Mouse (Mus musculus) layer of hippocampus, adult 6 months (tissue): ENCODE data around the gene Cpn2. TPM values are rescaled to one million over a fixed set of nuclear protein-coding genes. Genes with fewer than 3 reads are reported as not detected.

Experiments used
- long read RNA-seq, 2 experiments: library from polyadenylated mRNA; unstranded; transcript quantifications; one replicate each; pipeline ENCODE4 v2.0.0; 2019 to 2020
- polyA plus RNA-seq: library from polyadenylated mRNA; unstranded; fragments of <200 nt; fragmentation: Nextera tagmentation; gene quantifications from 2 replicates; pipeline ENCODE4 v1.2.3, GENCODE M21; 2021

The Cpn2 gene
- polyA plus RNA-seq = not detected in 2 replicates
- long read RNA-seq, experiment 1 = 0 reads
- long read RNA-seq, experiment 2 = 0 reads

DNA sequence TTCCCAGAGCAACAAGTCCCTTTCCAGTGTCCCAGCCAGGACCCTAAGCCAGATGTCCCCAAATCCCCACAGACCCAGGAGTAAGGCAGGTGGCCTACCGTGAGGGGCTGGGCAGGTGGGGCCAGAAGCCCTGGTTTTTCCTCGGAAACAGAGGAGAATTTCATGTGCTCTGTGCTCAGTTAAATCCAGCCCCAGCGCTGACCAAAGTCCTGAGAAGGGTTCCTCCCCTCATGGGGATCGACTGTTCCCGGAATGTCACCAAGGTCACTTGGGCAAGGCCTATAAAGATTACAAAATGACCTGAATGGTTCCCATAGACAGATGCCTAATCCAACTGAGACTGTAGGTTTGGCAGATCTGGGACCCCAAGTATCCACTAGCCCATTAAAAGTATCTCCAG, at the start of gene Cpn2:
Gene Cpn2, minus strand, starts transcription at position 141 of the 400 bp plus-strand sequence.

DNA sequence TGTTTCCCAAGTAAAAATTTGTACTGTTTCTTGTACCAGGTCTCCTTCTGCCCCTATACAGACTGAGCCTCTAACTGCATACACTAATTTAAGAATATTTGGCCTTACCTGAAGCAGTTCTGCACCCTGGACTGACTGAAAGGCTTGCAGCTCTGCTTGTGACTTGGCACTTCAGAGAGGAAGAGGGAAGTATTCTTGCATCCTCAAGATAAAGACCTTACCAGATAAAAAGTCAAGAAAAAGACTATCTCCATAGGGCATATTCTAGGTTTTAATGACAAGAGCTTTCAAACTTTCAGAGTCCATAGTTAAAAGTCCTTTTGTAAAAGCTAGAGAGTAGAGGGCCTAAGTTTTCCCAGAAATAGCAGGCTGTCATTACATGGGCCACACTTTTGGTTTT, 43.3 kb upstream of the Cpn2 start, which contains the start of gene Gp5:
Gene Gp5, minus strand, starts transcription at position 133 of the 400 bp plus-strand sequence.

DNA sequence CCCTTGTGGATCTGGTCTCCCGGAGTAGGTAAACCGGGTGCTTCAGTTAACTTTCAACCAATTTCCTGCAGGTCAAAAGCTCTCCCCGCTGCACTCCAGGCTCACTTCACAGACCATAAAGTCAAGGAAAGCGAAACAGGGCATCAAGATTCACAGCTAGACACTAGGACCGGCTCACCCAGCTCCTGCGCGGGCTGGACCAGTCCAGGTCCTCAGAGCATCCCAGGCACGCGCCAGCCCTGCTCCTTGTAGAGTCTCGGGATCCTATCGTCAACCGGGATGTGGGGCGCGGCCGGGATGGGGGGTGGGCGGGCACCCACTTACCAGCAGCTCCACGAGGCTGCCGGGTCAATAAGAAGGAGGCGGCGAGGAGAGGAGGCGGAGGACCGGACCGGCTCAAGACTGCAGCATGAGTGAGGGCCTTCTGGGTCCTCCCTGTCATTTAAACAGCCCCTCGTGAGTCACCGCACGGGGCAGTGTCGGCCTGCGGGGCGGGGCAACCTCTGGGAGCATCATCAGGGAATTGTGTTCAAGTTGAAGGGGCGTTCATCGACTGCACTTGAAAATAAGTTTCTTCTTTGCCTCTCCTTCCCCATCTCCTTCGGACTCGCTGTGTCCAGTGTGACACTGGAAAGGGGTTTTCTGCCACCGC, 15.7 kb upstream of the Cpn2 start, which contains the start of gene Lrrc15:
Gene Lrrc15, minus strand, starts transcription at position 413 of the 652 bp plus-strand sequence.

Other genes with a start within 250 kb of the Cpn2 start
- gene Hes1, start 203.1 kb downstream of the Cpn2 start, polyA plus RNA-seq = 13.4 and 17.4 TPM in 2 replicates
- gene Lrrc15, start 15.8 kb upstream of the Cpn2 start, polyA plus RNA-seq = not detected in 2 replicates
- gene Gp5, start 43.3 kb upstream of the Cpn2 start, polyA plus RNA-seq = 1.5 and 2.4 TPM in 2 replicates
- 2.7 and 3.1 TPM in 2 replicates for gene Atp13a3, start 138.5 kb upstream of the Cpn2 start, polyA plus RNA-seq